Mouse (Mus musculus) bone marrow, adult 2 months (tissue): Measurements from ENCODE around the gene Teddm1a.
"Not testable (repeated sequence)": the region's sequence is repeated elsewhere in the genome, so short reads cannot be mapped to it uniquely, and the experiment has no call there.

Experiments used
- CTCF ChIP-seq: fragments of 200-500 bp; IDR thresholded peaks from 2 replicates; pipeline ENCODE4 v1.5.1; 2011; ENCODE audit warnings: low read length, control low read depth; ENCODE audit not compliant: control insufficient read depth, insufficient read depth
- POLR2A ChIP-seq: fragments of 200-500 bp; IDR thresholded peaks from 2 replicates; pipeline ENCODE4 v1.6.1; 2011; ENCODE audit warnings: low read depth, mild to moderate bottlenecking, control low read depth, low read length, borderline replicate concordance; ENCODE audit not compliant: control insufficient read depth

- TF ChIP-seq CTCF, POLR2A: not testable (repeated sequence)
These were observed 11.2 kb upstream of the Teddm1a start for GRCm38 (mm10) chr1:153880391-153880790.
